Mouse (Mus musculus): Measurements from ENCODE around the gene Mrps16. TPM values are rescaled to one million over a fixed set of nuclear protein-coding genes. Genes with fewer than 3 reads are reported as not detected.
A peak's percentile ranks its signal among the peaks of the same experiment; 100 is the strongest.

Gene Mrps16
- polyA plus RNA-seq, 1 experiment: 28.1 TPM

GRCm38 (mm10) chr14:20423046-20423445, 29.6 kb upstream of the Mrps16 start:
- H3K27ac ChIP-seq (ENCODE audit: insufficient read depth, low read depth, low read length): no peak overlapping the region
- no peaks in the 10 kb centered on the region for H3K36me3 ChIP-seq (ENCODE audit: control insufficient read depth, insufficient read depth, low read length)
- H3K27me3 ChIP-seq (ENCODE audit: control insufficient read depth, insufficient read depth, low read length): no peaks in the 10 kb centered on the region
- no peak overlapping the region for H3K4me3 ChIP-seq (ENCODE audit: low read depth, low read length)
- 88% methylated on average over 6 of the region's 6 CpGs for WGBS
- no peaks in the 10 kb centered on the region for H3K4me1 ChIP-seq (ENCODE audit: control insufficient read depth, insufficient read depth, insufficient read length, low read length)
- no peak for TF ChIP-seq POLR2A (IDR thresholded peaks at IDR 0.05; ENCODE audit: low read depth, low read length)
- no peak for TF ChIP-seq CTCF (IDR thresholded peaks at IDR 0.05; ENCODE audit: extremely low read depth, insufficient read length, insufficient replicate concordance, low read depth, low read length)

- no peaks in the 10 kb centered on the region for H3K4me1 ChIP-seq (ENCODE audit: control insufficient read depth, insufficient read depth, insufficient read length, low read length)
- 71% methylated on average over 7 of the region's 7 CpGs for WGBS
- H3K4me3 ChIP-seq (ENCODE audit: low read depth, low read length): no peak overlapping the region
- no peak overlapping the region for H3K27ac ChIP-seq (ENCODE audit: insufficient read depth, low read depth, low read length)
- no peaks in the 10 kb centered on the region for H3K36me3 ChIP-seq (ENCODE audit: control insufficient read depth, insufficient read depth, low read length)
- TF ChIP-seq CTCF (IDR thresholded peaks at IDR 0.05; ENCODE audit: extremely low read depth, insufficient read length, insufficient replicate concordance, low read depth, low read length): no peak
- TF ChIP-seq POLR2A (IDR thresholded peaks at IDR 0.05; ENCODE audit: low read depth, low read length): no peak
- no peaks in the 10 kb centered on the region for H3K27me3 ChIP-seq (ENCODE audit: control insufficient read depth, insufficient read depth, low read length)
Observed at GRCm38 (mm10) chr14:20422257-20422656, 28.8 kb upstream of the Mrps16 start.

GRCm38 (mm10) chr14:20400071-20400470, 6.6 kb upstream of the Mrps16 start:
- WGBS: 65% methylated on average over 1 of the region's 1 CpGs
- Histone ChIP-seq H3K27ac (ENCODE audit: insufficient read depth, low read depth, low read length) (no peak overlapping the region), H3K4me3 (ENCODE audit: low read depth, low read length) (no peak overlapping the region), H3K4me1 (ENCODE audit: control insufficient read depth, insufficient read depth, insufficient read length, low read length) (no peaks in the 10 kb centered on the region), H3K27me3 (ENCODE audit: control insufficient read depth, insufficient read depth, low read length) (no peaks in the 10 kb centered on the region), H3K36me3 (ENCODE audit: control insufficient read depth, insufficient read depth, low read length) (no peaks in the 10 kb centered on the region)
- TF ChIP-seq CTCF (IDR thresholded peaks at IDR 0.05; ENCODE audit: extremely low read depth, insufficient read length, insufficient replicate concordance, low read depth, low read length) (peak; percentile 56; the same call in 1 of the 2 replicates), POLR2A (IDR thresholded peaks at IDR 0.05; ENCODE audit: low read depth, low read length) (no peak)

- WGBS: 30% methylated on average over 4 of the region's 4 CpGs
- TF ChIP-seq CTCF (IDR thresholded peaks at IDR 0.05; ENCODE audit: extremely low read depth, insufficient read length, insufficient replicate concordance, low read depth, low read length) (peak; percentile 26; the same call in 1 of the 2 replicates), POLR2A (IDR thresholded peaks at IDR 0.05; ENCODE audit: low read depth, low read length) (no peak)
- Histone ChIP-seq H3K27me3 (ENCODE audit: control insufficient read depth, insufficient read depth, low read length) (no peaks in the 10 kb centered on the region), H3K27ac (ENCODE audit: insufficient read depth, low read depth, low read length) (no peak overlapping the region), H3K36me3 (ENCODE audit: control insufficient read depth, insufficient read depth, low read length) (no peaks in the 10 kb centered on the region), H3K4me1 (ENCODE audit: control insufficient read depth, insufficient read depth, insufficient read length, low read length) (no peaks in the 10 kb centered on the region), H3K4me3 (ENCODE audit: low read depth, low read length) (no peak overlapping the region)
Observed at GRCm38 (mm10) chr14:20398864-20399263, 5.4 kb upstream of the Mrps16 start.

GRCm38 (mm10) chr14:20397220-20397619, 3.8 kb upstream of the Mrps16 start:
- Histone ChIP-seq H3K27me3 (ENCODE audit: control insufficient read depth, insufficient read depth, low read length) (no peaks in the 10 kb centered on the region), H3K4me3 (ENCODE audit: low read depth, low read length) (no peak overlapping the region), H3K27ac (ENCODE audit: insufficient read depth, low read depth, low read length) (no peak overlapping the region), H3K4me1 (ENCODE audit: control insufficient read depth, insufficient read depth, insufficient read length, low read length) (no peaks in the 10 kb centered on the region), H3K36me3 (ENCODE audit: control insufficient read depth, insufficient read depth, low read length) (no peaks in the 10 kb centered on the region)
- TF ChIP-seq CTCF (IDR thresholded peaks at IDR 0.05; ENCODE audit: extremely low read depth, insufficient read length, insufficient replicate concordance, low read depth, low read length) (no peak), POLR2A (IDR thresholded peaks at IDR 0.05; ENCODE audit: low read depth, low read length) (no peak)
- whole genome bisulfite sequencing: 64% methylated on average over 9 of the region's 9 CpGs

- Histone ChIP-seq H3K4me1 (ENCODE audit: control insufficient read depth, insufficient read depth, insufficient read length, low read length) (peaks cover 5% of the 10 kb centered on the region), H3K27ac (ENCODE audit: insufficient read depth, low read depth, low read length) (no peak overlapping the region), H3K27me3 (ENCODE audit: control insufficient read depth, insufficient read depth, low read length) (no peaks in the 10 kb centered on the region), H3K36me3 (ENCODE audit: control insufficient read depth, insufficient read depth, low read length) (peaks cover 6% of the 10 kb centered on the region), H3K4me3 (ENCODE audit: low read depth, low read length) (no peak overlapping the region)
- TF ChIP-seq POLR2A (IDR thresholded peaks at IDR 0.05; ENCODE audit: low read depth, low read length) (no peak), CTCF (IDR thresholded peaks at IDR 0.05; ENCODE audit: extremely low read depth, insufficient read length, insufficient replicate concordance, low read depth, low read length) (no peak)
- 77% methylated on average over 4 of the region's 4 CpGs for WGBS
Observed at GRCm38 (mm10) chr14:20392326-20392725, 1.1 kb downstream of the Mrps16 start.

- TF ChIP-seq POLR2A (IDR thresholded peaks at IDR 0.05; ENCODE audit: low read depth, low read length) (no peak), CTCF (IDR thresholded peaks at IDR 0.05; ENCODE audit: extremely low read depth, insufficient read length, insufficient replicate concordance, low read depth, low read length) (no peak)
- 77% methylated on average over 8 of the region's 8 CpGs for WGBS
Observed at GRCm38 (mm10) chr14:20389446-20390079, 3.9 kb downstream of the Mrps16 start.

More at GRCm38 (mm10) chr14:20389446-20390079, 3.9 kb downstream of the Mrps16 start:
- H3K27ac ChIP-seq (ENCODE audit: insufficient read depth, low read depth, low read length): no peak overlapping the region
- H3K4me1 ChIP-seq (ENCODE audit: control insufficient read depth, insufficient read depth, insufficient read length, low read length): peaks cover 5% of the 10 kb centered on the region
- peaks cover 15% of the 10 kb centered on the region for H3K36me3 ChIP-seq (ENCODE audit: control insufficient read depth, insufficient read depth, low read length)
- H3K27me3 ChIP-seq (ENCODE audit: control insufficient read depth, insufficient read depth, low read length): no peaks in the 10 kb centered on the region
- no peak overlapping the region for H3K4me3 ChIP-seq (ENCODE audit: low read depth, low read length)
